Mouse (Mus musculus) myocyte (in vitro differentiated cells): ENCODE measurements at regions not wholly inside any gene's neighbourhood (a gene's known extent, or its start where the extent isn't known, plus 50 kb on each side); places are given as distances from the start of the nearest gene placed in this dataset.

Experiments used
- H3K27me3 ChIP-seq: one replicate; pipeline ENCODE4 v1.6.1; 2011; ENCODE audit not compliant: control insufficient read depth, insufficient read depth, insufficient read length
- H3K36me3 ChIP-seq: one replicate; pipeline ENCODE4 v1.6.1; 2011; ENCODE audit not compliant: control insufficient read depth, insufficient read depth
- H3K4me2 ChIP-seq: one replicate; pipeline ENCODE4 v1.6.1; 2011; ENCODE audit warnings: low read depth, control low read depth
- H3K4me3 ChIP-seq: one replicate; pipeline ENCODE4 v1.5.1; 2011; ENCODE audit warnings: mild to moderate bottlenecking, control low read depth, moderate library complexity
- H3K79me2 ChIP-seq: one replicate; pipeline ENCODE4 v1.6.1; 2011; ENCODE audit not compliant: control insufficient read depth, insufficient read depth
- H3ac ChIP-seq: one replicate; pipeline ENCODE4 v1.6.1; 2011; ENCODE audit not compliant: control insufficient read depth, insufficient read length
- CEBPB ChIP-seq: IDR thresholded peaks from 2 replicates; pipeline ENCODE4 v1.6.1; 2011; ENCODE audit warnings: mild to moderate bottlenecking, moderate library complexity; ENCODE audit not compliant: poor library complexity, insufficient read depth, severe bottlenecking
- E2F4 ChIP-seq: IDR thresholded peaks from one replicate; pipeline ENCODE4 v1.6.1; 2011; ENCODE audit warnings: mild to moderate bottlenecking, control low read depth, moderate library complexity; ENCODE audit not compliant: insufficient read depth
- MAX ChIP-seq: IDR thresholded peaks from one replicate; pipeline ENCODE4 v1.6.1; 2011; ENCODE audit warnings: low read depth, mild to moderate bottlenecking, control low read depth
- MYOG ChIP-seq, 3 experiments: IDR thresholded peaks; one replicate each; pipeline ENCODE4 v1.6.1; 2011; ENCODE audit warnings: control low read depth in 2 of 3, low read depth in 2 of 3, mild to moderate bottlenecking in 2 of 3; ENCODE audit not compliant: insufficient read length in 2 of 3, control insufficient read depth in 1 of 3, insufficient read depth in 1 of 3
- POLR2A ChIP-seq: IDR thresholded peaks from one replicate; pipeline ENCODE4 v1.6.1; 2011; ENCODE audit warnings: low read depth, mild to moderate bottlenecking, control low read depth, moderate library complexity; ENCODE audit not compliant: insufficient read length
- POLR2AphosphoS2 ChIP-seq: IDR thresholded peaks from one replicate; pipeline ENCODE4 v1.6.1; 2011; ENCODE audit warnings: low read depth, control low read depth; ENCODE audit not compliant: insufficient read length
- REST ChIP-seq: IDR thresholded peaks from one replicate; pipeline ENCODE4 v1.6.1; 2011; ENCODE audit warnings: mild to moderate bottlenecking, control low read depth, moderate library complexity; ENCODE audit not compliant: insufficient read depth, insufficient read length
- SRF ChIP-seq: IDR thresholded peaks from one replicate; pipeline ENCODE4 v1.6.1; 2011; ENCODE audit warnings: low read depth; ENCODE audit not compliant: control insufficient read depth, insufficient read length
- TCF12 ChIP-seq: IDR thresholded peaks from one replicate; pipeline ENCODE4 v1.6.1; 2011; ENCODE audit warnings: mild to moderate bottlenecking, control low read depth; ENCODE audit not compliant: poor library complexity, insufficient read depth, severe bottlenecking
- TCF3 ChIP-seq: IDR thresholded peaks from one replicate; pipeline ENCODE4 v1.6.1; 2011; ENCODE audit warnings: low read depth, control low read depth; ENCODE audit not compliant: insufficient read length
- USF1 ChIP-seq: IDR thresholded peaks from one replicate; pipeline ENCODE4 v1.6.1; 2011; ENCODE audit warnings: low read depth, mild to moderate bottlenecking, control low read depth, moderate library complexity

DNA sequence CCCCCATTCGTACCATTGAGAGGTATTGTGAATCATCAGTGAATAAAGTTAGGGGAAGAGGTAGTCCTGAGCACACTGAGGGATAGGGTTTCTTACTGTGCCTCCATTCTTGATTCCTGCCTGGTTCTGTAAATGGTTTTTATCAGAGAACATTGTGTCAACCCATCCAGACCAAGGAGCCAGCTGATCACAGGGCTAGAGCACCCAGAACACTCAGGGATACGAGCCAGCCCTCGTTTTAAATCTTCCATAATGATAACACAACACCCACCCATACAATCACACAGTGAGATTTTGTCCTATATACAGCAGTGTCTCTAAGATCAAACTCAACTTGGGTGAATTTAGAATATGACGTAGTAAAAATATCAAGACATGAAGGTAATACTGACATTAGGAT lies 424.7 kb upstream of the BB014433 start:
- H3K4me3 ChIP-seq = no peak overlapping the region
- no peaks in the 10 kb centered on the region for H3K27me3 ChIP-seq
- no peak overlapping the region for H3ac ChIP-seq
- TF ChIP-seq REST = no peak
- TF ChIP-seq CEBPB = no peak
- no peak for TF ChIP-seq TCF3
- no peak for TF ChIP-seq POLR2A
- TF ChIP-seq MYOG (IDR thresholded peaks at IDR 0.05; ENCODE audit: control insufficient read depth in 1 of 3, insufficient read depth in 1 of 3, insufficient read length in 2 of 3, low read depth in 2 of 3) = no peak
- no peak for TF ChIP-seq POLR2AphosphoS2
- no peaks in the 10 kb centered on the region for H3K36me3 ChIP-seq
- H3K79me2 ChIP-seq = no peaks in the 10 kb centered on the region
- no peak overlapping the region for H3K4me2 ChIP-seq

GRCm38 (mm10) chr8:15468540-15469476 lies 422.9 kb upstream of the BB014433 start:
- no peaks in the 10 kb centered on the region for H3K79me2 ChIP-seq
- H3K4me3 ChIP-seq = no peak overlapping the region
- H3K36me3 ChIP-seq = no peaks in the 10 kb centered on the region
- no peaks in the 10 kb centered on the region for H3K27me3 ChIP-seq
- no peak for TF ChIP-seq REST
- no peak for TF ChIP-seq MAX
- TF ChIP-seq POLR2A = no peak
- no peak for TF ChIP-seq POLR2AphosphoS2
- TF ChIP-seq TCF12 = no peak
- TF ChIP-seq E2F4 = no peak
- TF ChIP-seq SRF = no peak
- TF ChIP-seq TCF3 = no peak
- H3ac ChIP-seq = no peak overlapping the region
- no peak overlapping the region for H3K4me2 ChIP-seq

DNA sequence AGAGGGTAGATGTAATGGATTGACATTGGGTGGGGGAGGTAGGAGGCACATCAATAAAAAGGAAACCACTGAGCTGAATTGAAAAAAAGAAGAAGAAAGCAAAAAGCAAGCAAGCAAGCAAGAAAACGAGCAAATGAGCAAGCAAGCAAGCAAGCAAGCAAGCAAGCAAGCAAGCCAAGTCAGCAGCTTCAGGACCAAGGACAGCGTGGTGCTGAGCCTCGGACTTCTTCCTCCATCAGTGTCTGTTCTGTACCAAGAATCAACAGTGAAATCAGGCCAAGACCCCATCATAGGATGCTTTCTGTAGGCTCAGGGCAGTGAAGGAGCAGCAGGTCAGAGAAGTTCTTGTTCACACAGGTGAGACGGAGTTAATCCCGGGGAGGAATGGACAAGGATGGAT lies 392.7 kb upstream of the BB014433 start:
- H3K4me2 ChIP-seq = no peak overlapping the region
- no peaks in the 10 kb centered on the region for H3K79me2 ChIP-seq
- H3ac ChIP-seq = no peak overlapping the region
- no peaks in the 10 kb centered on the region for H3K36me3 ChIP-seq
- H3K27me3 ChIP-seq = no peaks in the 10 kb centered on the region
- no peak overlapping the region for H3K4me3 ChIP-seq
- no peak for TF ChIP-seq SRF
- TF ChIP-seq REST = peak; percentile 87

- Histone ChIP-seq H3K36me3 (no peaks in the 10 kb centered on the region), H3K79me2 (no peaks in the 10 kb centered on the region), H3K4me2 (no peak overlapping the region), H3K4me3 (no peak overlapping the region), H3K27me3 (no peaks in the 10 kb centered on the region), H3ac (no peak overlapping the region)
- TF ChIP-seq POLR2AphosphoS2 (no peak), CEBPB (no peak), TCF12 (no peak), USF1 (no peak), POLR2A (no peak), TCF3 (no peak), MAX (no peak)
Observed at GRCm38 (mm10) chr8:15394722-15395115, 348.8 kb upstream of the BB014433 start.

DNA sequence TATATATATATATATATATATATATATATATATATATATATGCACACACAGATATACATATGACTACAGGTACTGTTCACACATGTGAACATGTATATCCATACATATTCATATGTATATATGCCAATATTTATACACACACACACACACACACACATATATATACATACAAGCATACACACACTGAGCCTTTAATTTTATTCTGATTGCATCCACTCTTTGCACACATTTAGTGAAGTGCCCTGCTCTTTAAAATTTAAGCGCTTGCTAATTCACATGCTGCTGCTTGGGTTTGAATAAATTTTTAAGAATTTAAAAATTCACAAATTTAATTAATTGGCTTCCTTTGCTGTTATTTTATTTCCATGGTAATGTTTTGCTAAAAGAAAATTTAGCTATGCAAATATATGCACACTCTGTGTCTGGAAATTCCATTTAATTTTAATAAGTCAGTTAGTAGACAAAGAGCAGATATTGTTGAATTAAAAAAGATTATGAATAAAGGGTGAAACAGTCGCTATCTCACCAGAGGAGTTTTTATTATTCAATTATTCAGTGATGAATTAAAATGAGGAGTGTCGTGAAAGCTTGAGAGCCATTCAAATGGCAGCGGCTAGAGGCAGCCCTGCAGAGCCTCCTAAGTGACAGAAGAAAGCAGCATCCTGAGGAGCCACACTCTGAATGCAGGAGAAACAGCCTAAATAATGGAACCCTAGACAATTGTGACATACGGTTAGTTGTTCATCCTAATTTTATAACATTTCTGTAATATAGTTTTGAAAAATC lies 348.3 kb upstream of the BB014433 start:
- Histone ChIP-seq H3K36me3 (no peaks in the 10 kb centered on the region), H3K27me3 (no peaks in the 10 kb centered on the region), H3ac (no peak overlapping the region), H3K4me3 (no peak overlapping the region), H3K79me2 (no peaks in the 10 kb centered on the region), H3K4me2 (no peak overlapping the region)
- TF ChIP-seq SRF = no peak
- TF ChIP-seq TCF12 = no peak
- TF ChIP-seq MAX = no peak
- TF ChIP-seq TCF3 = no peak
- no peak for TF ChIP-seq POLR2AphosphoS2
- no peak for TF ChIP-seq USF1
- no peak for TF ChIP-seq REST
- no peak for TF ChIP-seq E2F4
- TF ChIP-seq POLR2A = no peak
- TF ChIP-seq CEBPB = no peak
